Mouse (Mus musculus) skeletal muscle tissue, adult 2 months (tissue): ENCODE measurements around the gene Wwc2.

ENCODE experiments used
- DNase-seq: peaks from one replicate; pipeline ENCODE4 v3.0.0-alpha.2; 2012; ENCODE audit warnings: low read depth, low spot score

Gene Wwc2

GRCm38 (mm10) chr8:47791986-47792385 is 198.7 kb downstream of the Wwc2 start:
- no peak for DNase-seq

GRCm38 (mm10) chr8:47787705-47788104 is 203.0 kb downstream of the Wwc2 start:
- DNase-seq: no peak

- no peak for DNase-seq
Observed at GRCm38 (mm10) chr8:47786323-47786722, 204.4 kb downstream of the Wwc2 start.

- peak; percentile 70 for DNase-seq
Observed at GRCm38 (mm10) chr8:47784436-47784835, 206.3 kb downstream of the Wwc2 start.

- DNase-seq: peak; percentile 54
Observed at GRCm38 (mm10) chr8:47783944-47784343, 206.8 kb downstream of the Wwc2 start.

- no peak for DNase-seq
Observed at GRCm38 (mm10) chr8:47783544-47783943, 207.2 kb downstream of the Wwc2 start.

- DNase-seq: no peak
Observed at GRCm38 (mm10) chr8:47781881-47782280, 208.8 kb downstream of the Wwc2 start.

GRCm38 (mm10) chr8:47779589-47779988 is 211.1 kb downstream of the Wwc2 start:
- no peak for DNase-seq

GRCm38 (mm10) chr8:47777415-47777814 is 213.3 kb downstream of the Wwc2 start:
- DNase-seq: no peak
